Mouse (Mus musculus): ENCODE data around the gene D7Ertd443e.

Gene D7Ertd443e

GRCm38 (mm10) chr7:134229899-134230298 lies 155.6 kb downstream of the D7Ertd443e start:
- DNase-seq (ENCODE audit: extremely low spot score, low spot score): no peak

- DNase-seq (ENCODE audit: extremely low spot score, low spot score): peak; percentile 58
These were observed 157.5 kb downstream of the D7Ertd443e start for GRCm38 (mm10) chr7:134227773-134228455.

GRCm38 (mm10) chr7:134227101-134227500 lies 158.4 kb downstream of the D7Ertd443e start:
- DNase-seq (ENCODE audit: extremely low spot score, low spot score): no peak

GRCm38 (mm10) chr7:134226231-134226630 lies 159.2 kb downstream of the D7Ertd443e start:
- no peak for DNase-seq (ENCODE audit: extremely low spot score, low spot score)

GRCm38 (mm10) chr7:134224741-134225612 lies 160.5 kb downstream of the D7Ertd443e start:
- DNase-seq (ENCODE audit: extremely low spot score, low spot score): peak; percentile 84

- DNase-seq (ENCODE audit: extremely low spot score, low spot score): peak; percentile 69
These were observed 161.1 kb downstream of the D7Ertd443e start for GRCm38 (mm10) chr7:134224421-134224740.

- DNase-seq (ENCODE audit: extremely low spot score, low spot score): peak; percentile 88
These were observed 161.9 kb downstream of the D7Ertd443e start for GRCm38 (mm10) chr7:134223444-134224161.
